Mouse (Mus musculus) embryonic stem cell, embryonic (primary cell): ENCODE data around the gene Parp9.

Source experiments
- CTCF ChIA-PET, 4 experiments: fragments of 300-600 bp in 2 of 4; fragments of 350-600 bp in 2 of 4; sonication (Branson Sonifier 250); formaldehyde crosslinking; loops; one replicate each; lab custom pipeline; 2022; ENCODE audit warnings: inconsistent platforms in 2 of 4; lab: Charles Lee
- POLR2A ChIA-PET, 4 experiments: fragments of 300-600 bp in 2 of 4; fragments of 350-600 bp in 2 of 4; sonication (Branson Sonifier 250); formaldehyde crosslinking; loops; one replicate each; lab custom pipeline; 2022; ENCODE audit warnings: antibody characterized with exemption in 4 of 4, inconsistent platforms in 1 of 4; lab: Charles Lee

Parp9 gene

DNA sequence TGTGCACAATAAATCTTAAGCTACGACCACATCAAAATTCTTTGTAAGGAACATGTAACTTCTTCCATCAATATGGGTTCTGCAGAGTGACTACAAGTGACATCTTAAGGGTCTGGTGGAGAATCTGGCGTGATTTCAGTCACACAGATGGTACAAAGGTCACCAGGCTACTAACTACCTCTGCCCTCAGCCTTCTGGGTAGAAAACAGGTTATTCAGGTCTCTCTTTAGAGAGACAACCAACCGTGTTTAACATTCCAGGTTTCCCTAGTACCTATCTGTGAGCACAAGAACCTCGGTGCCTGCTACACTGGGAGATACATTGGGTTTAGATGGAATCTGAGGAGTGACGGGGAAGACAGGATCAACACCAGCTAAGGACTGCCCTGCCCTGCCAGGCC is 24.0 kb upstream of the Parp9 start:
- ChIA-PET POLR2A (interaction anchor here in 1 of 4 experiments (1.2 to 2.2 kb wide), 3 partner anchors 19 to 26 kb away, joined by 4 to 7 read pairs (median 6); no protein-coding TSS in a partner anchor), CTCF (interaction anchor here in 3 of 4 experiments (0.5 to 1.8 kb wide), 4 partner anchors 25 to 1186 kb away, joined by 3 to 6 read pairs (median 4); no protein-coding TSS in a partner anchor)

DNA sequence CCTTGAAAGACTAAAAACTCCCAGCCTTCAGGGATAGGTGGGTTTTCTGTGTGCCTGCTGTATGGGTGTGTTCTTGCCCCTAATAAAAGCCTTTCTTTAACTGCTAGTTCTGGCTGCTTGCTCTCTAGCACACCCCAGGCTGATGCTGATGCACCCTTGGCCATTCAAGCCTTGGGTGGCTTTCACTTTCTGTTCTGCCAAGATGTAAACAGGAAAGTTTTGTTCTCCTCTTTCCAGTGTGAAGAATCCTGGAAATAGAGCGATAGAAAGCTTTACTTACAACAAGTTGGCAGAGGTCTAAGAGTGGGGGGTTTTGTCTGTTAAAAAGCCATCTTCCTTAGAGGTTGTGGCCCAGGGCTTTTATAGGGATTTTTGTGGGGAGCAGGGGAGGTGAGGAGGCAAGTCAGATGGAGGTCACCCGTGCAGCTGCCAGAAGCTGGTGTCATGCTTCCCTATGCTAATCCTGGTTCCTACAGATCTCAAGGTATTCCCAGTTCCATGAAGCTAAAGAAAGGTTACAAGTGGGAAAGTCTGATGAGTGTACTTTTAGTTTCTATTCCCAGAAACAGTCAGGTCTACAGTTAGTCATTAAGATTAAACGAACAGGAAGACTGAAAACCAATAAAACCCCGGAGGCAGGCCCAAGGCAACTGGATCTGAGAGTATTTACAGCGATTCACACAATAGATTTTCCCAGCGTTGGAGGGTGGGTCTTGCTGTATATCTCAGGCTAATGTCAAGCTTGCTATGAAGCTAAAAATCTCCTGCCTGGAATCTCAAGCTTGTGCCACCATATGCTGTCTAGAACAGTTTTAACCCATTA is 19.3 kb upstream of the Parp9 start:
- POLR2A ChIA-PET, result interaction anchor here in 2 of 4 experiments (0.6 to 1.7 kb wide), 5 partner anchors 18 to 117 kb away, joined by 3 to 4 read pairs (median 3); no protein-coding TSS in a partner anchor
- CTCF ChIA-PET, result interaction anchor here in 1 of 4 experiments (1.4 kb wide), 1 partner anchor 21 kb away, joined by 5 read pairs; no protein-coding TSS in a partner anchor

DNA sequence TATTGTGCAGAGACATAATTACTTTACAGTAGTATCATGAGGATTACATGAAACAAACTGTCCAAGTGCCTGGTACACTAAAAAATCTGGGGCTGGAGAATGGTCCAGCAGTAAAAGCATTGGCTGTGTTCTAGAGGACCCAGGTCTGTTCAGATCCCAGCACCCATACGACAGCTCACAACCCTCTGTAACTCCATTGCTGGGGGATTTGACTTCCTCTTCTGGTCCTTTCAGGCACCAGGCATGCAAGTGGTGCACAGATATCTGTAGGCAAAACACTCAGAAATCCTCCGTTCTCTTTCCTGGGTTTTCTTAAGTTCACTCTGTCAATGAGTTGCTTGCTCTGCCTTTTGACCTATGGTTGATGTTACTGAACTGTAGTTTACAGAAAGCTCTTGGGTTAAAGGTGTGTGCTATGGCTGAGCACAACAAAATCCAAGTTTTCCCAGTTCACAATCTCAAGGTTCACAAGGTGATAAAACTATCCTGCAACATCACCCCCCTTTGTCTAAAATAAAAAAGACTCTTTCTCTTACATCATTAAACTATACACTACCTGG is 16.5 kb upstream of the Parp9 start:
- POLR2A ChIA-PET, result interaction anchor here in 1 of 4 experiments (1.0 kb wide), 1 partner anchor 14 kb away, joined by 3 read pairs; no protein-coding TSS in a partner anchor
- CTCF ChIA-PET, result no interaction called here

DNA sequence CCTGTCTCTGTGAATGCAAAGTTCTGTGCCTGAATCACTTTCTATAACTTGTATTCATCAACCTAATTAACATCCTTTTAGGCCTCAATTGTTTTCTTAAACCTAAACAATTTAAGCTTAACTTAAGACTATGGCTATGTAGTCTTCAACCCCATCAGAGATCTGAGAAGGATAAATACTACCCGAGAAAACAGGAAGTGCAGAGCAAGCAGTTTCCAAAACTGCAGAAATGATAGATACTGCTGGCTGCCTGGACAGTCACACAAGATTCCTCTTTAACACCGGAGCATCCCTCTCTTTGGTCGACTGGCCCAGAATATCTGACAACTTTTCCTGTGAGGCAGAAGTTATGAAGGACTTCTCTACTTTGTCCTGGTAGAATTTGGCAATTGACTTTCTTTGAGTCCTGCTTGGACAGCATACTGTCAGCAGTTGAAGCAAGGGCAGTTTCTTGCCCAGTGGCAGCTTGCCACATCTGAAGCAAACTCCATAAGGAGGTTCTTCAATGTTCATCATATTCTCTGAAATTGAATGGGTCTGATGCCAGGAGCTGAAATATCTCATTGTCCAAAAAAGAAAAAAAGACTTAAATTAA is 15.9 kb upstream of the Parp9 start:
- CTCF ChIA-PET, result interaction anchor here in 1 of 4 experiments (0.5 kb wide), 1 partner anchor 11 kb away, joined by 3 read pairs; no protein-coding TSS in a partner anchor

DNA sequence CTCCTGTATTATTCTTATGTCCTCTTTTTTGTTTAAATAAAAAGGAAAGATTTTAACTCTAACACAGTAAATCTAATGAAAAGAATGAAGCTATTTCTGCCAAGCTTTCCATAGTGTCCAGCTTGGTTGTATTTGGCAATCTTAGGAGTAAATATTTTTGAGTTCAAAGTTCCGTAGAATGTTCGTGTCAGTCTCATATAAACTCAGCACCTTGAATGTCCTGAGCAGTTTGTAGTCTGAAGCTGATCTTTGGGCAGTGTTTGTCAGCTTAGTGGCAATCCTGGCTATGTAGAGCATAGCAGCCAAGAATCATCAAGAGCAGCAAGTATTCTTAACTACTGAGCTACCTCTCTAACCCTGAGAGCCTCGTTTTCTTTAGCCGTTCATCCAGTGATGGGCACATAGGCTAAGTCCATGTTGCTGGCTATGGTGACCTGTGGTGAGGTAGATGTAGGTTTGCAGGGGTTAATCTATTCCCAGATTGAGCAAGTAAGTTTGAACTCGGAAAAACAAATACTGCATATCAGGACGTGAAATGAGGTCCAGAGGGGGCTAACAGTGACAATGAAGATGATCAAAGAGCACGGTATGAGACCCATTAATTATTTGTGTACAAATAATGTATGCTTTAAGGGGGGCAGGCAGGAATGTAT is 14.6 kb upstream of the Parp9 start:
- POLR2A ChIA-PET, result interaction anchor here in 1 of 4 experiments (1.1 to 1.3 kb wide), 2 partner anchors 10 to 31 kb away, joined by 3 read pairs; no protein-coding TSS in a partner anchor

More for the DNA sequence above, 15.9 kb upstream of the Parp9 start:
- POLR2A ChIA-PET, result interaction anchor here in 1 of 4 experiments (1.0 kb wide), 1 partner anchor 14 kb away, joined by 3 read pairs; no protein-coding TSS in a partner anchor

DNA sequence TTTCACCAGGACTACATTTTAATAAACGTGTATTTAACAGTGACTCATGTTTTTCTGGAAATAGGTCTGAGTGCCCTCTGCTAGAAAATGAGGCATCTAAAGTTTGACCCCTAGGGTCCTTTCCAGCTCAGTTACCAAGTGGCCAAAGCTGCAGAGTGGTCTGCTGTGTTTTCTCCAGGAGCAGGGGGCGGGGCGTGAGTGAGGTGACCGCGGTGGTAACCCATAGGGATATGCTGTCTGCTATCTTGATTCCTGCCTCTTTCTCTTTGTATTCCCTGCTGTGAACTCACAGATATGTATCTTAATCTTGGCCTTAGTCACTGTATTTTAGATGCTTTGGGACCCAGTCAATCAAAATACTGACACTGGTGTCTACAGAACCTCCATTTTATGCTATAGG is 13.9 kb upstream of the Parp9 start:
- ChIA-PET POLR2A (interaction anchor here in 1 of 4 experiments (1.3 kb wide), 1 partner anchor 9 kb away, joined by 3 read pairs; no protein-coding TSS in a partner anchor), CTCF (no interaction called here)

More for the DNA sequence above, 14.6 kb upstream of the Parp9 start:
- CTCF ChIA-PET, result interaction anchor here in 1 of 4 experiments (0.6 kb wide), 1 partner anchor 124 kb away, joined by 5 read pairs; no protein-coding TSS in a partner anchor

DNA sequence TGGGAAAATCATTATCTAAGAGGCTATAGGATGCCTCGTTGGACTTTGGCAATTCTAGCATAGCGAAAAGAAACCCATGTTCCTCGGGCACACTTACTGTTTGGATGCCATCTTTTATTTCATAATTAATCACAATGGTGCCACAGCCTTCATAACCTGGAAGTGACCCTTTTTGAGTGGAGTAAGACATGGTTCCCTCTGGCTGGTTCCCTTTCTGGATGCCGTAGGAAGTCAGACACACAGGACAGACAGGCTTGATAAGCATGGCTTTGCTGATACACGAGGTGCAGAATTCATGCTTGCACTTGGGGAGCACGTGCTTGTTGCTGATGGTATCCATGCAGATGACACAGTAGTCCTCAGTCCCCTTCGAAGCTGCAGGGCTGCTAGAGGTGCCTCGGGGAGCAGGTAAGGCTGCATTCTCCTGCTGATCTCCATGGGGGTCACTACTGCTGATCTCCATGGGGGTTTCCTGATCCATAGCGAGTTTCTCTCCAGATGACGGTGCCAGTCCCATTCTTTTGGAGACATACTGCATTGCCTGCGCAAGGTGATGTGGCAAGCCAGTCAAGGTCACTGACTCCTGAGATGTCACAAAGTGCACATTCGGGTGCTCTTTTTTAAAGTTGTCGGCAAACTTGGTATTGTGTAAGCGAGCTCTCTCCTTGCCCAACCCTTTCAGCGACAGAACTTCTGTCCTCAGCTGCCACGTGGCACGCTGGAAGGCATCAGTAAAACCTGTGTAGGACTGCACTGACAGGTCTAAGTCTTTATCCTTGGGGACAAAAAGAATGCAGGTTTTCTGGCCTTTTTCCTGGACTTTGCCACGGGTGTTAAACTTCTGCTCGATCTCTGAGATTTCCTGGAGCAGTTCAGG is 5.9 kb upstream of the Parp9 start:
- POLR2A ChIA-PET, result interaction anchor here in 1 of 4 experiments (1.1 to 1.9 kb wide), 5 partner anchors 14 to 71 kb away, joined by 3 to 7 read pairs (median 5); no protein-coding TSS in a partner anchor
- CTCF ChIA-PET, result interaction anchor here in 2 of 4 experiments (0.5 to 0.6 kb wide), 2 partner anchors 12 to 1182 kb away, joined by 3 to 5 read pairs; no protein-coding TSS in a partner anchor

DNA sequence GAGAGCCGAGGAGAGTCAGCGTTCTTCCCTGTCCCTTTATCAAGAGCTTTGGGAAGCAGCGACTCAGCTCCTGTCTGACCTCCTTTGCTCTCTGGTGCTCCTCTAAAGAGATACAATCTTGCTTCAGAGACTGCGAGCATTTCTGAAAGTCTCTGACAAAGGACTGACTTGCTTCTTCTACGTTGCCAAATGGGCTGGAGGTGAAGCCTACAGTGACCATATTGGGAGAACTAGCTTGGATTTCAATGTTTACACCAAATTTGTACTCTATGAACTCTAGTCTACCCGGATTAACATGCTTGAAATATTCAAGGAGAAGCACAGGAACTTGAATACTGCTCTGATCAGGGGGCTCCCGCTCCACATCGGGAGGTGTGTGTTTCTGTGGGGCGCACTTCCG is 5.1 kb upstream of the Parp9 start:
- CTCF ChIA-PET, result interaction anchor here in 2 of 4 experiments (0.5 to 0.6 kb wide), 2 partner anchors 11 to 1183 kb away, joined by 3 to 5 read pairs; no protein-coding TSS in a partner anchor
- POLR2A ChIA-PET, result interaction anchor here in 2 of 4 experiments (1.0 to 1.9 kb wide), 9 partner anchors 10 to 72 kb away, joined by 3 to 7 read pairs (median 4); no protein-coding TSS in a partner anchor

DNA sequence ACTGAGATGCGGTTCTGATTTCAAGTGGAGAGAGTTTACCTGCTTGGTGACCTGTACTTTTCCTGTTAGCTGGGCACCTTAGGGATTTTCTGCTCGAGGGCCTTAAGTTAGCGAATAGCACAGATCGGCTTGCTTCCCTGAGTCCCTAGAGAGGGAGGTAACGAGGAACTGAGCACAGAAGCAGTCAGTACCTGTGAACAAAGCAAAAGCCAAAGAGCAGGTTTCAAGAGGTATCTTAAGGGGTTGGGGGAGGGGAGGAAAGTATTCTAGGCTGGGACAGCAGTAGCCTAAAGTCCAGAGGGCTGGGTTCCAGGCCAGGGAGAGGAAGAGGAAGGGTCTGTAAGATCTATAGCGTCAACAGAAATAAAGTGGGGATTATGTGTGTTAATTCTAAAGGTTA is 991 bp downstream of the Parp9 start:
- CTCF ChIA-PET, result interaction anchor here (0.6 to 1.9 kb wide), 24 partner anchors 9 to 828 kb away, joined by 3 to 8 read pairs (median 4); partner anchors contain the start of genes Sema5b (in 1 of the 4) and Wdr5b (in 1 of the 4)

DNA sequence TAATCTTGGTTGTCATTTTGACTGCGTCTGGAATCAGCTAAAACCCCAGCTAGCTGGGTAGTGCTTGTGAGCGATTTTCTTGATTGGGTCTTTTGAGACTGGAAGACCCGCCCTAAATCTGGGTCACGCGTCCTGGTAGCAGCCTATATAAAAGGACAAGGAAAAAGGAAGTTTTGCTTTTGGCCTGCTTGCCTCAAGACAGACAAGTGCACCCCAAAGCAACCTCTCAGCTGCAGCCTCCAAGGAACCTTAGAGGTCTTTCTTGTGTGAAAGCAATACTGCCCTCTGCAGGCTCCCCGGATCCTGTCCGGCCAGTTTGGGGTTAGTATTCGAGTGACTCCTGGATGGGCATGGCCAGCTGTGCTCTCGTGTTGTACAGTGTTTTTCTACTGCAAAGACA is 1.4 kb downstream of the Parp9 start:
- ChIA-PET CTCF (interaction anchor here (0.6 to 1.9 kb wide), 31 partner anchors 9 to 846 kb away, joined by 3 to 9 read pairs (median 4); partner anchors contain the start of genes Parp14 (in 1 of the 4), Sema5b (in 1 of the 4) and Wdr5b (in 1 of the 4)), POLR2A (interaction anchor here in 3 of 4 experiments (0.6 to 3.3 kb wide), 29 partner anchors 8 to 1447 kb away, joined by 3 to 18 read pairs (median 3); no protein-coding TSS in a partner anchor)

More for the DNA sequence above, 991 bp downstream of the Parp9 start:
- POLR2A ChIA-PET, result interaction anchor here in 3 of 4 experiments (0.6 to 3.3 kb wide), 26 partner anchors 9 to 858 kb away, joined by 3 to 18 read pairs (median 3); partner anchors contain the start of gene Wdr5b (in 1 of the 3)

DNA sequence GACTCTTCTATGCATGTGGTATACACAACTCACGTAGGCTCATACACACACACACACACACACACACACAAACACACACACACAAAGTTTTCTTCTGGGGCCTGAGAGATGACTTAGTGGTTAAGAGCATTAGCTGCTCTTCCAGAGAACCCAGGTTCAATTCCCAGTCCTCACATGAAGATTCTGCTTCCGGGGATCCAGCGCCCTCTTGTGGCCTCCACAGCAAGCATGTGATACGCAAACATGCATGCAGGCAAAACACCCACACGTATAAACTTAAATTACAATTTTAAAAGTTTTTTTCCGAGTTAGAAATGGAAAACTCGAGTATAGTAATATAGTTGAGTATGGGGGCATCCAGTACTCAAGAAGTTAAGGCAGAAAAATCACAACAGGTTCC is 3.1 kb downstream of the Parp9 start:
- CTCF ChIA-PET, result interaction anchor here (0.5 to 1.3 kb wide), 9 partner anchors 13 to 1044 kb away, joined by 3 to 8 read pairs (median 3); no protein-coding TSS in a partner anchor
- POLR2A ChIA-PET, result interaction anchor here in 2 of 4 experiments (0.6 to 3.3 kb wide), 5 partner anchors 15 to 151 kb away, joined by 3 to 18 read pairs (median 4); no protein-coding TSS in a partner anchor

DNA sequence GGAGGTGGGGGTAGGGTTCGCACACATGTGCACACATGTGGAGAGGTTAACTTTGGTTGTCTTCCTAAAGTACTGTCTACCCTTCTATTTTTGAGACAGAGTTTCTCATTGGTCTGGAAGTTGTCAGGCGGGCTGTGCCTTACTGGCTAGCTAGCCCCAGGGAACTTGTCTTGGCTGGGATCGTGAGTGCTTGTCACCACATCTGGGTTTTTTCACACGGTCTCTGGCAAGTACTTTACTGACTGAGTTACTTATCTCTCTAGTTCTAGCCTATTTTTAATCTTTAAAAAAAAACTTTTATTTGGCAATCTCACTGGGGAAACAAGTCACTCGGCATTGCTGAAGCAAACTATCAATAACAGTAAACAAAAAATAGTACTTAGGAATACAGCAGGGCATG is 11.0 kb downstream of the Parp9 start:
- ChIA-PET POLR2A (interaction anchor here in 1 of 4 experiments (1.0 to 5.0 kb wide), 5 partner anchors 10 to 35 kb away, joined by 3 to 28 read pairs (median 10); partner anchors contain the start of genes Dtx3l and Parp9), CTCF (interaction anchor here in 2 of 4 experiments (1.3 to 1.8 kb wide), 3 partner anchors 9 to 34 kb away, joined by 3 to 6 read pairs (median 5); partner anchors contain the start of gene Dtx3l (in 1 of the 2))

DNA sequence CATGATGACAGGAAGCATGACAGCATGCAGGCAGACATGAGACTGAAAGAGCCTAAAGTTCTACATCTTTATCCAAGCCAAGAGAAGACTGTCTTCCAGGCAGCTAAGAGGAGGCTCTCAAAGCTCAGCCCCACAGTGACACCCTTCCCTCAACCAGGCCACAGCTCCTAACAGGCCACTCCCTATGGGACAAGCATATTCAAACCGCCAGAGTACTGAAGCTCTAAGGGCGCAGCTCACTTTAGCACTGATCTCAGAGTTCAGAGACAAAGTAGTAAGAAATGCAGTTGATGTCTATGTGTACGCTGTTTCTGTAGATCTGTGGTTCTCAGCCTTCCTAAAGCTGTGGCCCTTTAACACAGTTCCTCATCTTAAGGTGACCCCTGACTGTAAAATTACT is 12.9 kb downstream of the Parp9 start:
- CTCF ChIA-PET, result interaction anchor here in 3 of 4 experiments (0.6 to 1.5 kb wide), 6 partner anchors 11 to 104 kb away, joined by 3 to 5 read pairs (median 3); partner anchors contain the start of gene Parp14 (in 1 of the 3)
- POLR2A ChIA-PET, result interaction anchor here in 3 of 4 experiments (0.6 to 3.0 kb wide), 13 partner anchors 8 to 387 kb away, joined by 3 to 13 read pairs (median 5); no protein-coding TSS in a partner anchor

DNA sequence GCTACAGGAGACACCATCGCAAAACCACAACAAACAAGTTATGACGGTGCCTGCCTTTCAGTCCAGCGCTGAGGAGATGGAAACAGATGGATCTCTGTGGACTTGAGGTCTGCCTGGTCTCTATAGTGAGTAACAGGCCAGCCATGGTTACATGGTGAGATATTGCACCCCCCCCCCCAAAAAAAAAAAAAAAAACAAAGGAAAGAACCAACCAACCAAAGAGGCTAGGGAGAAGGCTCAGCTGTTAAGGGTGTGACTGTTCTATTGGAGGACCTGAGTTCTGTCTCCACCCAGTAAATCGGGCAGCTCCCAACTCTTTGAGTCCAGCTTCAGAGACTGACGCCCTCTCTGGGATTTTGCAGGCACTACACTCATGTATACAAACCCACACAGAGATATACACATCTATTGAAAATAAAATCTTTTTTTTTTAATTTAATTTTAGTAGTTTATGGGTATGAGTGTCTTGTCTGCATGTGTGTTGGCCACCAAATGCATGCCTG is 14.4 kb downstream of the Parp9 start:
- ChIA-PET POLR2A (interaction anchor here in 3 of 4 experiments (0.7 to 3.0 kb wide), 11 partner anchors 9 to 363 kb away, joined by 3 to 13 read pairs (median 7); no protein-coding TSS in a partner anchor), CTCF (interaction anchor here in 3 of 4 experiments (0.6 to 1.7 kb wide), 4 partner anchors 13 to 655 kb away, joined by 3 to 8 read pairs (median 6); no protein-coding TSS in a partner anchor)

DNA sequence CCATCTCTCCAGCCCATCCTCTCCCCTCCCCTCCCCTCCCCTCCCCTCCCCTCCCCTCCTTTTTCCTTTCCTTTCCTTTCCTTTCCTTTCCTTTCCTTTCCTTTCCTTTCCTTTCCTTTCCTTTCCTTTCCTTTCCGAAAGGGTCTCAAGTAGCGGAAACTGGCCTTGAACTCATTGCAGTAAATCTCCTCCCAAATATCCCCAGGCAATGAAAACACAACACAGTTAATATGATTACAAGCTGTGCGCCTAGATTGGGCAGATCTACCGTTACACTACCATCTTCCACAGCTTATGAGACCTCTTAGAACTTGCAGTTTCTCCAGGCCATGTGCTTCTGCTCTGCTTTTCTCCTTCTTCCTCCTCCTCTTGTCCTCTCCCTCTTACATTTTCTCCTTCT is 27.7 kb downstream of the Parp9 start:
- ChIA-PET POLR2A (interaction anchor here (0.6 to 11.9 kb wide), 38 partner anchors 9 to 1056 kb away, joined by 3 to 269 read pairs (median 5); partner anchors contain the start of genes Dtx3l (in 2 of the 4), Parp14 (in 2 of the 4), Kpna1 (in 1 of the 4) and Parp9 (in 1 of the 4)), CTCF (interaction anchor here in 3 of 4 experiments (0.6 to 1.6 kb wide), 14 partner anchors 17 to 742 kb away, joined by 3 to 8 read pairs (median 4); no protein-coding TSS in a partner anchor)
